Mouse (Mus musculus): ENCODE data around the gene Mmp25.

DNA sequence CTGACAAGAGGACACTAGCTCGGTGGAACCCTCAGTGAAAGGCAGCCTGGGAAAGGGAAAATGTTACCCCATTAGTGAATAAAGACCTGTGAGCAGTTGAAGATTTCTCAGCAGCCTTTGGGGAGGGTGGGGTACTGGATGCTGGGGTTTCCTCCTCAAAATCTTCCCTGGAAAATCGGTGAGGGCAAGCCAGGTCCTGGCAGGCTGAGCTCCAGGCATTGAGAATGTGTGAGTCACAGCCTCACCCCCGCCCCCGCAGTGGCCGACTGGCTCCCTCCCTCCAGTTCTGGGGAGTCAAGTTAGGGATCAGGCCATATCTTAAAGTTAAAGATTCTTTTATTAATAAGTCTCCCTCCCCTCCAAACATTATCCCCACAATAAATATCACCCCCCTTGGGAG lies 30.1 kb upstream of the Mmp25 start:
- TF ChIP-seq CTCF (IDR thresholded peaks at IDR 0.05; ENCODE audit: borderline replicate concordance, extremely low read depth, insufficient read depth, insufficient read length) (no peak), POLR2A (IDR thresholded peaks at IDR 0.05; ENCODE audit: borderline replicate concordance, extremely low read depth, insufficient read depth, insufficient read length, poor library complexity, severe bottlenecking) (no peak)

All from brain, embryonic 14.5 days (tissue).